Mouse (Mus musculus): ENCODE measurements around the gene E2f6. TPM values are rescaled to one million over a fixed set of nuclear protein-coding genes. Genes with fewer than 3 reads are reported as not detected.

The E2f6 gene
- polyA plus RNA-seq, 1 experiment from 2014 or later = 38.4 TPM

DNA sequence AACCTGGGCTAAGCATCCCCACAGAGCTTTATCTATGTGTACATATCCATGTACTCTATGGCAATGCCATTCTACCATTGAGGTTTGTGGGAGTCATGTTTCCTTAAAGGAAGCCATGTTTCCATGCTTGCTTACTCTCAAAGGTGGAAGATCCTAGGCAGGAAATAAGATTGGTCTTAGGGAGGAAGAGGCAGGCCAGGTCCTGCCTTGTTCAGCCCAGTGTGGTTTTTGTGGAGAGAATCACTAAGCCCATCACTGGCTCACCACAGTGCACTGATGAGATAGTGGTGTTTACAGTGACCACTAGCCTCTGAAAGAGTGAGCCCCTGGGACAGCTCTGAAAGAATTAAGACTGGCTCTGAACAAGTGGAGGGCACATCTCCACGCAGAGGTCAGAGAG is 68.6 kb downstream of the E2f6 start:
- 77% methylated on average over 1 of the region's 1 CpGs for WGBS
- Histone ChIP-seq H3K27ac (no peak overlapping the region), H3K4me2 (no peak overlapping the region), H3K9me3 (no peaks in the 10 kb centered on the region), H3K36me3 (no peaks in the 10 kb centered on the region), H3K9ac (no peak overlapping the region), H3K4me1 (peaks cover 43% of the 10 kb centered on the region), H3K27me3 (no peaks in the 10 kb centered on the region), H3K4me3 (no peak overlapping the region)
- ATAC-seq (ENCODE audit: borderline replicate concordance, extremely low read depth, low FRiP score, low TSS enrichment) = no peak

DNA sequence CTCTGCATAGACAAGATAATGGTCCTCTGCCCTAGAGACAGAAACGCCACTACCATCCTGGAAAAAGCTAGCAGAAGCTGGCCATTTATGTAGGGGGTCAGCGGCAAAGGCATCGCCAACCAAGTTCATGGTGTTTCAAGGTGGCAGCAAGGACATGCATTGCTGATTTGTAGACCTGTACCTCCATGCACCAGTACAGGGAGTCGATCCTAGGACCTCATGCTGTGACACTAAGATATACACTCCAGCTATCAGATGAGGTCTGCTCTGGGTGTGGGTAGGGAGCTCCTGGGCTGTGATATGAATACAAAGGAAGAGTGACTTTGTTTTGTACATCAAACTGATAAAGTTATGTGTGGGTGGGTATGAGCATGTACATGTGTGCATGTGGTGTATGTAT is 69.3 kb downstream of the E2f6 start:
- 85% methylated on average over 4 of the region's 4 CpGs for WGBS
- H3K4me2 ChIP-seq = no peak overlapping the region
- ATAC-seq (ENCODE audit: borderline replicate concordance, extremely low read depth, low FRiP score, low TSS enrichment) = no peak
- peaks cover 36% of the 10 kb centered on the region for H3K4me1 ChIP-seq
- no peak overlapping the region for H3K27ac ChIP-seq
- H3K36me3 ChIP-seq = no peaks in the 10 kb centered on the region
- no peaks in the 10 kb centered on the region for H3K9me3 ChIP-seq
- H3K4me3 ChIP-seq = no peak overlapping the region
- H3K27me3 ChIP-seq = no peaks in the 10 kb centered on the region
- H3K9ac ChIP-seq = no peak overlapping the region

DNA sequence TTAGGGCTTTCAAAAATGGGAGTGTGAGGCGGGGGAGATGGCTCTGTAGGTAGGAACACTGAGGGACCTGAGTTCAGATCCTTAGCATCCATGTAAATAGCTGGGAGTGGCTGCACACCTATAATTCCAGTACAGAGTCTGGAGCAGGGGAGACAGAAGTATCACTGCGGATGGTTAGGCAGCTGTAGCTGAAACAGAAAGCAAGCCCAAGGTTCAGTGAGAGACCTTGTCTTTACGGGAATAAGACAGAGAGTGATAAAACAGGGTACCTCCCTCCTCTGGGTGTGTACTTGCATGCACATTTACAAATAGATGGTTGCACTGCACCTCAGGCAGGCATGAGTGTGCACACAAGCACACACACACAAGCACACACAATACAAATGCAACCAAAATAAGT is 71.7 kb downstream of the E2f6 start:
- Histone ChIP-seq H3K9me3 (no peaks in the 10 kb centered on the region), H3K27ac (no peak overlapping the region), H3K27me3 (no peaks in the 10 kb centered on the region), H3K9ac (no peak overlapping the region), H3K36me3 (no peaks in the 10 kb centered on the region), H3K4me2 (no peak overlapping the region), H3K4me1 (peaks cover 12% of the 10 kb centered on the region), H3K4me3 (no peak overlapping the region)
- 73% methylated on average over 3 of the region's 3 CpGs for WGBS
- ATAC-seq (ENCODE audit: borderline replicate concordance, extremely low read depth, low FRiP score, low TSS enrichment) = no peak

DNA sequence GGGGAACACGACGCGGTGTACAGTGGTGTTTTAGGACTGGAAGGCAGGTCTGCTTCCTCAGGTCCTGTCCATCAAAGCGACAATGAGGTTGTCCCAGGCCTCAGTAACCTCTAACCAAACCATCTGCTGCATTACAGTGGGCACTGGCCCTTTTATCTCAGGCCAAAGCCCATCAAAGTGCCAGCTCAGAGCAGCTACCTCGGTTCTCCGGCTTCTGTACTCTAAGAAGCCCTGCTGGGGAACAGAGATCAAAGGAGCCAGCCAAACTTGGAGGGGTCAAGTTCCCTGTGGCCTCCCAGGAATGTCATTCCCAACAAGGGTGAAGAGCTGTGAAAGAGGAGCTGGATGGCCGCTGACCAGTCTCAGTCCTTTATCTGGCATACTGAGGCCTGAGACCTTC is 72.3 kb downstream of the E2f6 start:
- Histone ChIP-seq H3K27ac (no peak overlapping the region), H3K27me3 (no peaks in the 10 kb centered on the region), H3K36me3 (no peaks in the 10 kb centered on the region), H3K9ac (no peak overlapping the region), H3K4me1 (peaks cover 5% of the 10 kb centered on the region; the same call in 1 of the 2 replicates), H3K4me3 (no peak overlapping the region), H3K4me2 (no peak overlapping the region), H3K9me3 (no peaks in the 10 kb centered on the region)
- 62% methylated on average over 7 of the region's 7 CpGs for WGBS
- no peak for ATAC-seq (ENCODE audit: borderline replicate concordance, extremely low read depth, low FRiP score, low TSS enrichment)

- WGBS = 86% methylated on average over 4 of the region's 4 CpGs
- H3K4me3 ChIP-seq = no peak overlapping the region
- no peaks in the 10 kb centered on the region for H3K36me3 ChIP-seq
- no peak for ATAC-seq (ENCODE audit: borderline replicate concordance, extremely low read depth, low FRiP score, low TSS enrichment)
- no peak overlapping the region for H3K9ac ChIP-seq
- H3K4me1 ChIP-seq = no peaks in the 10 kb centered on the region
- no peak overlapping the region for H3K4me2 ChIP-seq
- no peak overlapping the region for H3K27ac ChIP-seq
- H3K9me3 ChIP-seq = no peaks in the 10 kb centered on the region
- H3K27me3 ChIP-seq = no peaks in the 10 kb centered on the region
These were observed 73.8 kb downstream of the E2f6 start for GRCm38 (mm10) chr12:16884534-16884933.

DNA sequence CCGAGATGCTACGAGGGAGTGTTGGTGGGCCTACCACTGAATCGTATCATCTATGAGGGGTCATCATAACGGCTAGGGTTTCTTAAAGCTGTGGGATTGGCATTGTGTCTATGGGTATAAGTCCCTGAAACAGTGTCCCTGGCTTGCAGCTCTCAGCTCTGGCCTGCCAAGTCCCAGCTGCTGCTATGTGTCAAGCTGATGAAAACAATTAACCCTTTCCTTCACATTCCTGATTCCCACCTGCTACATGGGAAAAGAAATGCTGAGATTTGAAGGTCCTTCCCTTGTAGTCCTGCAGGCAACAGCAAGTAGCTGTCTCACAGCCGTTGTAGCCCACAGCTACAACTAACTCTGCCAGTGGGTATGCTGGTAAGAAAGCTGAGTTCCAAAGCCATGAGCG is 75.6 kb downstream of the E2f6 start:
- Histone ChIP-seq H3K4me3 (no peak overlapping the region), H3K4me1 (no peaks in the 10 kb centered on the region), H3K9me3 (no peaks in the 10 kb centered on the region), H3K36me3 (no peaks in the 10 kb centered on the region), H3K27me3 (no peaks in the 10 kb centered on the region), H3K9ac (no peak overlapping the region), H3K27ac (no peak overlapping the region), H3K4me2 (no peak overlapping the region)
- 83% methylated on average over 6 of the region's 6 CpGs for WGBS
- no peak for ATAC-seq (ENCODE audit: borderline replicate concordance, extremely low read depth, low FRiP score, low TSS enrichment)

Small RNA genes lying within 50 kb of the gene (microRNA-seq; reads per million reads assigned to microRNA genes)
- not detected for gene Gm44305

Other genes starting within 250 kb of the E2f6 start
- 5.8 and 6.3 TPM in 2 replicates for gene Lpin1, start 200.0 kb upstream of the E2f6 start, polyA plus RNA-seq (2015; fragmentation: Nextera tagmentation; extraction: Ambion mirVana)
- gene Ntsr2, start 157.6 kb upstream of the E2f6 start, polyA plus RNA-seq (2015; fragmentation: Nextera tagmentation; extraction: Ambion mirVana) = not detected in 2 replicates
- gene Greb1, start 10.1 kb upstream of the E2f6 start, polyA plus RNA-seq (2015; fragmentation: Nextera tagmentation; extraction: Ambion mirVana) = 2.9 and 3.6 TPM in 2 replicates
- 20.0 and 20.9 TPM in 2 replicates for gene Rock2, start 83.9 kb downstream of the E2f6 start, polyA plus RNA-seq (2015; fragmentation: Nextera tagmentation; extraction: Ambion mirVana)
- 4.6 and 5.5 TPM in 2 replicates for gene Pqlc3, start 189.4 kb downstream of the E2f6 start, polyA plus RNA-seq (2015; fragmentation: Nextera tagmentation; extraction: Ambion mirVana)
- 1.5 and 2.9 TPM in 2 replicates for gene 2410004P03Rik, start 200.8 kb downstream of the E2f6 start, polyA plus RNA-seq (2015; fragmentation: Nextera tagmentation; extraction: Ambion mirVana)

All from lung, embryonic 15.5 days (tissue).